Mouse (Mus musculus): ENCODE results near the gene Plxnb1. TPM values are rescaled to one million over a fixed set of nuclear protein-coding genes. Genes with fewer than 3 reads are reported as not detected.

Plxnb1 gene
- 3.0 and 3.7 TPM in 2 replicates for polyA plus RNA-seq (2015; fragmentation: Nextera tagmentation; extraction: Ambion mirVana)

DNA sequence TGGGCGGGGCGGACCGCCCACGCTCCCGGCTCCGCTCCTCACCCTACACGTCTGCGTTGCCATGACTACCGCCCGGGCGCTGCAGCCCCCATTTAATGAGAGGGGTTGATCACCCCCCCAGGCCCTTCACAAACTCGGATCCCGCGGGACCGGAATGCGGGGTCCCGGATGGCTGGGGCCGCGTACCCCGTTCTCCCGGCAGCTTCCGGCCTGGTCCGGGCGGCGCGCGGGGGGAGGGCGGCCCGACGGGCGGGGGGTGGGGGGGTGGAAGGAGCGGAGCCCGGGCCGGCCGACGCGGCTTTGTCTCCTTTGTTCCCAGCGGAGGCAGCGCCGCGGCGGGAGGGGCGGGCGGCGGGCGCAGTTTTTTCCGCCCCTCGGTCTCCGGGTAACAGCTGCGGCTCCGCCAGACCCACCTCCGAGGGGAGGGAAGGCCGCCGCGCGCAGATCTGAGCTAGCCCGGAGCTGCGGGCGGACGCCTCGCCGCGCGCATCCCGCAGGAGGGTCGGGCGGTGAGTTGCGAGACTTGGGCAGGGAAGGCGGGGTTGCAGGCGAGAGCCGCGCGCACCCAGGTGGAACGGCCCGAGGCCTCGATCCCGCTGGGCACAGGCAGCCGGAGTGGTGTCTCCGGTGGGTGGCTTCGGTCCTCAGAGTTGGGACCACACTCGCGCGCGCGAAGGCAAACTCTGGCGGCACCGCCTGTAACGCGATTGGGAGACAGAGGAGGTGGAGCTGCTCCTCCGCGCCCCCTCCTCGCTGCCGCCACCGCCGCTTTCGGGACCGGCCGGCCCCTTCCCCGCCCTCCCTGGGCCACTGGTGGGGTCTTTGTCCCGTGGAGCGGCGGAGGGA is at the start of gene Plxnb1:
Gene Plxnb1 (plus strand): TSS at position 253 of the 846 bp plus-strand sequence.
- peaks cover 20% of the 10 kb centered on the region for H3K4me1 ChIP-seq (replicated peaks; ENCODE audit: control insufficient read depth, insufficient read depth)
- TF ChIP-seq EP300 (optimal IDR thresholded peaks at IDR 0.05) (no peak), CTCF (IDR thresholded peaks at IDR 0.05; ENCODE audit: low read depth) (no peak)
- peak within 1 kb of the TSS; percentile 85 for H3K9ac ChIP-seq (ENCODE audit: low read length)
- peak within 1 kb of the TSS; percentile 84 for H3K4me2 ChIP-seq (replicated peaks; ENCODE audit: low read depth)
- no peaks in the 10 kb centered on the region for H3K27me3 ChIP-seq (ENCODE audit: control insufficient read depth, insufficient read depth, low read length)
- peak; percentile 77 for DNase-seq (ENCODE audit: low spot score)
- peak within 1 kb of the TSS; percentile 96 for H3K27ac ChIP-seq (replicated peaks)
- peak; percentile 58 for ATAC-seq (ENCODE audit: low FRiP score, low TSS enrichment)
- H3K9me3 ChIP-seq (ENCODE audit: control insufficient read depth, low read length) = no peaks in the 10 kb centered on the region
- H3K36me3 ChIP-seq (ENCODE audit: control insufficient read depth, insufficient read depth, low read length) = no peaks in the 10 kb centered on the region
- WGBS = under 1% methylated on average over 92 of the region's 102 CpGs
- peak within 1 kb of the TSS; percentile 69 for H3K4me3 ChIP-seq (ENCODE audit: low read depth, low read length)

DNA sequence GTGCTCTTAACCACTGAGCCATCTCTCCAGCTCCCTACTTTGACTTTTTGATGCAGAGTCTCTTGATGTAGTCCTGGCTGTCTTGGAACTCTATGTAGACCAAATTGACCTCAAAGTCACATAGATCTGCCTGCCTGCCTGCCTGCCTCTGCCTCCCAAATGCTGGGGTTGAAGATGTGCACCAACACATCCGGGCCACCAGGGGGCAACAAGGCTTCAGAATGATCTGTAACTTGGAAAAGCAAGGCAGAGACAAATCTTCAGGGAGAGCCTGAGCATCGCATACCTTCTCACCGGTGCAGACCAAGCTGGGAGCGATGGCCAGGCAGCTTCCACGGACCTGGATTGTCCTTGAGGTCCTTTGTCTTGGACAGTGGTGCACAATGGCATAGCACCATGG is 48.9 kb upstream of the Plxnb1 start:
- no peaks in the 10 kb centered on the region for H3K27me3 ChIP-seq (ENCODE audit: control insufficient read depth, insufficient read depth, low read length)
- H3K36me3 ChIP-seq (ENCODE audit: control insufficient read depth, insufficient read depth, low read length) = peaks cover 4% of the 10 kb centered on the region; the same call in 1 of the 2 replicates
- no peaks in the 10 kb centered on the region for H3K9me3 ChIP-seq (ENCODE audit: control insufficient read depth, low read length)
- WGBS = 41% methylated on average over 5 of the region's 5 CpGs
- no peak overlapping the region for H3K27ac ChIP-seq (replicated peaks)
- TF ChIP-seq EP300 (optimal IDR thresholded peaks at IDR 0.05) (no peak), CTCF (IDR thresholded peaks at IDR 0.05; ENCODE audit: low read depth) (peak; percentile 83)
- H3K4me3 ChIP-seq (ENCODE audit: low read depth, low read length) = no peak overlapping the region
- no peak overlapping the region for H3K9ac ChIP-seq (ENCODE audit: low read length)
- H3K4me2 ChIP-seq (replicated peaks; ENCODE audit: low read depth) = no peak overlapping the region
- no peaks in the 10 kb centered on the region for H3K4me1 ChIP-seq (replicated peaks; ENCODE audit: control insufficient read depth, insufficient read depth)
- DNase-seq (ENCODE audit: low spot score) (peak; percentile 66), ATAC-seq (ENCODE audit: low FRiP score, low TSS enrichment) (peak; percentile 38; the same call in 1 of the 2 replicates)

DNA sequence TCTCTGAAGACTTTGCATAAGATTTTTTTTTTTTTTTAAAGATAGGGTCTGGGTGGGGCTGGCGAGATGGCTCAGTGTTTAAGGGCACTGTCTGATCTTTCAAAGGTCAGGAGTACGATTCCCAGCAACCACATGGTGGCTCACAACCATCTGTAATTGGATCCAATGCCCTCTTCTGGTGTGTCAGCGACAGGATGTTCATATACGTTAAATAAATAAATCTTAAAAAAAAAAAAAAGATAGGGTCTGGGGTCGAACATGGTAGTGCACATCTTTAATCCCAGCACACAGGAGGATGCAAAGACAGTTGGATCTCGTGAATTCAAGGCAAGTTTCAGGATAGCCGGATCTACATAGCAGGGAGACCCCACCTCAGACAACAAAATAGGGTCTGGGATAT is 45.9 kb upstream of the Plxnb1 start:
- H3K4me2 ChIP-seq (replicated peaks; ENCODE audit: low read depth) = no peak overlapping the region
- TF ChIP-seq CTCF (IDR thresholded peaks at IDR 0.05; ENCODE audit: low read depth) (no peak), EP300 (optimal IDR thresholded peaks at IDR 0.05) (no peak)
- H3K9me3 ChIP-seq (ENCODE audit: control insufficient read depth, low read length) = no peaks in the 10 kb centered on the region
- no peak overlapping the region for H3K27ac ChIP-seq (replicated peaks)
- no peaks in the 10 kb centered on the region for H3K4me1 ChIP-seq (replicated peaks; ENCODE audit: control insufficient read depth, insufficient read depth)
- peaks cover 4% of the 10 kb centered on the region; the same call in 1 of the 2 replicates for H3K36me3 ChIP-seq (ENCODE audit: control insufficient read depth, insufficient read depth, low read length)
- no peaks in the 10 kb centered on the region for H3K27me3 ChIP-seq (ENCODE audit: control insufficient read depth, insufficient read depth, low read length)
- H3K9ac ChIP-seq (ENCODE audit: low read length) = no peak overlapping the region
- 74% methylated on average over 7 of the region's 7 CpGs for WGBS
- no peak for DNase-seq (ENCODE audit: low spot score)
- no peak for ATAC-seq (ENCODE audit: low FRiP score, low TSS enrichment)
- H3K4me3 ChIP-seq (ENCODE audit: low read depth, low read length) = no peak overlapping the region

DNA sequence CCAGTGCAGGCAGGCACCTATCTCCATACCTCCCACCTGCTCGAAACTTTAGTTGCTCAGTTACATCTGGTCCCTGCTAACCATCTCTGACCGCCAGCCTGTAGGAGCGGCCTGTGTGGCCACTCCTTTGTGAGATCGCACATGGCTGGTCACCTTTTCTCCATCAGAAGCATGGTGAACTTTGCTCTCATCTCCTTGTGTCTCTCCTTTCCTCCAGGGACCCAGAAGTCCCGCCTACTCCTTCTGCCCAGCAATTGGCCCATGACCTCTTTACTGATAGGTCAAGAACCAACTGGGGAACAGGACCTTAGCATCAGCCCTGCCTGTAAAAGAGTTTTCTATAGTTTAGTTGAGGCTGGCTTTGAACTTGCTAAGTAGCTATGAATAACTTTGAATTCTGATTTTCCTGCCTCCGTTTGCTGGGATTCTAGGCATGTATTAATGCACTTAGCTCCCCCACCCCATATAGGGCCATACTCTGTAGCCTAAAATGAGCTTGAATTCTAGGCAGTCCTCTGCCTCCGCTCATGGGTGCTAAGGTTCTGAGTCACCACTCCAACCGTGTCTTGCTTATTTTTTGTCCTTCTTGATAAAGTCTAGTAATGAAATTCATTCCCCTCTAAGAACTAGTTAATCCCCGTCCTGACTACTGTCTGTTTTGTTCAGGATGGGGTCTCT is 45.1 kb upstream of the Plxnb1 start:
- 0 out of 2 replicates have a peak, but pooled peaks cover 2% of the 10 kb centered on the region for H3K4me1 ChIP-seq (replicated peaks; ENCODE audit: control insufficient read depth, insufficient read depth)
- no peak for DNase-seq (ENCODE audit: low spot score)
- no peaks in the 10 kb centered on the region for H3K27me3 ChIP-seq (ENCODE audit: control insufficient read depth, insufficient read depth, low read length)
- no peak overlapping the region for H3K9ac ChIP-seq (ENCODE audit: low read length)
- H3K9me3 ChIP-seq (ENCODE audit: control insufficient read depth, low read length) = no peaks in the 10 kb centered on the region
- H3K4me2 ChIP-seq (replicated peaks; ENCODE audit: low read depth) = no peak overlapping the region
- TF ChIP-seq EP300 (optimal IDR thresholded peaks at IDR 0.05) (no peak), CTCF (IDR thresholded peaks at IDR 0.05; ENCODE audit: low read depth) (no peak)
- WGBS = 84% methylated on average over 9 of the region's 9 CpGs
- peaks cover 4% of the 10 kb centered on the region; the same call in 1 of the 2 replicates for H3K36me3 ChIP-seq (ENCODE audit: control insufficient read depth, insufficient read depth, low read length)
- H3K4me3 ChIP-seq (ENCODE audit: low read depth, low read length) = no peak overlapping the region
- no peak for ATAC-seq (ENCODE audit: low FRiP score, low TSS enrichment)
- H3K27ac ChIP-seq (replicated peaks) = no peak overlapping the region

DNA sequence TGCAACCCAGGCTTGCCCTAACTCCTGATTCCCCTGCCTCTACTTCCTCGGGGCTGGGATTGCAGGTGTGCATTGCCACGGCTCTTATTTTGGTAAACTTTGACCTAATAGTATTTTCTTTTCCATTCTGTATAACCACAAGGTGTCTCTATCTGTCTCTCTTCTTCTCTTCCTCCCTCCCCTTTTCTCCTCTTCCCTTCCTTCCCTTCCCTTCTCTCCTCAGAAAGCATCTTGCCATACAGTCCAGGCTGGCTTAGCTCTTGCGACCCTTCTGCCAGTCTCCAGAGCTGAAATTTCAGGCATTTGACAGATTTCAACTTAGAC is 44.6 kb upstream of the Plxnb1 start:
- H3K9ac ChIP-seq (ENCODE audit: low read length) = no peak overlapping the region
- no peaks in the 10 kb centered on the region for H3K27me3 ChIP-seq (ENCODE audit: control insufficient read depth, insufficient read depth, low read length)
- TF ChIP-seq EP300 (optimal IDR thresholded peaks at IDR 0.05) = no peak
- no peak for TF ChIP-seq CTCF (IDR thresholded peaks at IDR 0.05; ENCODE audit: low read depth)
- no peak overlapping the region for H3K4me2 ChIP-seq (replicated peaks; ENCODE audit: low read depth)
- H3K4me3 ChIP-seq (ENCODE audit: low read depth, low read length) = no peak overlapping the region
- no peaks in the 10 kb centered on the region for H3K9me3 ChIP-seq (ENCODE audit: control insufficient read depth, low read length)
- ATAC-seq (ENCODE audit: low FRiP score, low TSS enrichment) (no peak), DNase-seq (ENCODE audit: low spot score) (no peak)
- WGBS = 69% methylated on average over 3 of the region's 3 CpGs
- H3K36me3 ChIP-seq (ENCODE audit: control insufficient read depth, insufficient read depth, low read length) = peaks cover 4% of the 10 kb centered on the region; the same call in 1 of the 2 replicates
- 0 out of 2 replicates have a peak, but pooled peaks cover 2% of the 10 kb centered on the region for H3K4me1 ChIP-seq (replicated peaks; ENCODE audit: control insufficient read depth, insufficient read depth)
- H3K27ac ChIP-seq (replicated peaks) = no peak overlapping the region
